Mouse (Mus musculus): ENCODE results near the gene Atp8b5.

- no peak for TF ChIP-seq CTCF (IDR thresholded peaks at IDR 0.05; ENCODE audit: control insufficient read depth, insufficient read depth, insufficient replicate concordance, low read depth, low read length)
- no peak for TF ChIP-seq POLR2A (IDR thresholded peaks at IDR 0.05; ENCODE audit: control insufficient read depth, low read depth, low read length)
Measured at GRCm38 (mm10) chr4:43384083-43384460, 117.1 kb downstream of the Atp8b5 start.
